Mouse (Mus musculus) frontal cortex, postnatal 25 days (tissue): ENCODE data around the gene Mettl5.

ENCODE experiments used
- DNase-seq, 2 experiments: peaks; one replicate each; pipeline ENCODE4 v3.0.0; 2022; ENCODE audit warnings: low spot score in 2 of 2

Gene Mettl5

GRCm38 (mm10) chr2:69856392-69856791 is 29.0 kb downstream of the Mettl5 start:
- DNase-seq, result no peak

GRCm38 (mm10) chr2:69851427-69852058 is 33.9 kb downstream of the Mettl5 start:
- DNase-seq, result no peak

GRCm38 (mm10) chr2:69849215-69849614 is 36.2 kb downstream of the Mettl5 start:
- no peak for DNase-seq

- no peak for DNase-seq
These were observed 45.2 kb downstream of the Mettl5 start for GRCm38 (mm10) chr2:69840261-69840660.

- no peak for DNase-seq
These were observed 46.7 kb downstream of the Mettl5 start for GRCm38 (mm10) chr2:69838707-69839106.

- DNase-seq, result no peak
These were observed 47.4 kb downstream of the Mettl5 start for GRCm38 (mm10) chr2:69837996-69838395.

- DNase-seq, result no peak
These were observed 48.0 kb downstream of the Mettl5 start for GRCm38 (mm10) chr2:69837244-69837967.

- DNase-seq, result no peak
These were observed 55.3 kb downstream of the Mettl5 start for GRCm38 (mm10) chr2:69830116-69830515.

- no peak for DNase-seq
These were observed 55.7 kb downstream of the Mettl5 start for GRCm38 (mm10) chr2:69829680-69830079.

- DNase-seq, result no peak
These were observed 57.4 kb downstream of the Mettl5 start for GRCm38 (mm10) chr2:69828031-69828430.

- no peak for DNase-seq
These were observed 59.0 kb downstream of the Mettl5 start for GRCm38 (mm10) chr2:69826380-69826779.

GRCm38 (mm10) chr2:69825898-69826297 is 59.5 kb downstream of the Mettl5 start:
- DNase-seq, result no peak

GRCm38 (mm10) chr2:69823129-69823677 is 62.2 kb downstream of the Mettl5 start:
- no peak for DNase-seq

- DNase-seq, result peak; percentile 20 to 23
These were observed 62.9 kb downstream of the Mettl5 start for GRCm38 (mm10) chr2:69822361-69823128.

- DNase-seq, result no peak
These were observed 63.7 kb downstream of the Mettl5 start, which contains the start of gene Klhl23 for GRCm38 (mm10) chr2:69821711-69822110. Gene Klhl23, plus strand, starts transcription at chr2:69821944.
